Mouse (Mus musculus): ENCODE data around the gene 6030445D17Rik. TPM values are rescaled to one million over a fixed set of nuclear protein-coding genes. Genes with fewer than 3 reads are reported as not detected.

The 6030445D17Rik gene
- total RNA-seq, 2 experiments from 2014 or later = 0.41 to 0.79 TPM

Other genes starting within 250 kb of the 6030445D17Rik start
- 10 to 100 TPM; 77.1 to 77.6 TPM for gene Tcea3, start 214.5 kb upstream of the 6030445D17Rik start, total RNA-seq (2021)
- 10 to 100 TPM; 56.1 to 64.2 TPM for gene Zfp46, start 177.6 kb upstream of the 6030445D17Rik start, total RNA-seq (2021)
- 10 to 100 TPM; 47.8 to 51.5 TPM for gene Hnrnpr, start 151.3 kb upstream of the 6030445D17Rik start, total RNA-seq (2021)
- not detected for gene Htr1d, start 38.7 kb upstream of the 6030445D17Rik start, total RNA-seq (2021)
- gene Luzp1, start 7.5 kb downstream of the 6030445D17Rik start, total RNA-seq (2021) = 10 to 100 TPM; 55.7 to 57.1 TPM
- gene Kdm1a, start 140.5 kb downstream of the 6030445D17Rik start, total RNA-seq (2021) = 10 to 100 TPM; 33.5 to 37.6 TPM
- not detected for gene Tex46, start 148.2 kb downstream of the 6030445D17Rik start, total RNA-seq (2021)
- gene Lactbl1, start 160.4 kb downstream of the 6030445D17Rik start, total RNA-seq (2021) = not detected